Mouse (Mus musculus): ENCODE measurements at regions not wholly inside any gene's neighbourhood (a gene's known extent, or its start where the extent isn't known, plus 50 kb on each side); places are given as distances from the start of the nearest gene placed in this dataset.

DNA sequence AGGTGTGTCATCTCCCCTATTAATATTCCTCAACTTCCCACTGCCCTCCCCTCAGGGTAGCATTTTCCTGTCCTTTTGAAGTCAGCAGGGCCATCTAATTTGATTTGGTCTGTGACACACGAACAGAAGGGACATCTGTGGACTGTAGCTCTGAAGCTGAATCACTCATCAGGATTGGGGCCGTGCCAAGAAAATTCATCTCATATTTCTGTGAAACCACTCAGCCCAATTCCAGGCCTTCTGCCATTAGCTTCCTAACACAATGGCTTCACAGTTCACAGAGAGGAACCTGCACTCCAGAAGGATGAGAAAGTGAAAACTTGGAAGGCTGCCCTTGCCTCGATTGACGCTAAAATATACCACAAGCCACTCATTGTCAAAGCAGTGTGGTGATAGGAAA lies 86.1 kb downstream of the Abhd5 start:
- no peak for DNase-seq (ENCODE audit: extremely low read depth, low read depth, low spot score)

DNA sequence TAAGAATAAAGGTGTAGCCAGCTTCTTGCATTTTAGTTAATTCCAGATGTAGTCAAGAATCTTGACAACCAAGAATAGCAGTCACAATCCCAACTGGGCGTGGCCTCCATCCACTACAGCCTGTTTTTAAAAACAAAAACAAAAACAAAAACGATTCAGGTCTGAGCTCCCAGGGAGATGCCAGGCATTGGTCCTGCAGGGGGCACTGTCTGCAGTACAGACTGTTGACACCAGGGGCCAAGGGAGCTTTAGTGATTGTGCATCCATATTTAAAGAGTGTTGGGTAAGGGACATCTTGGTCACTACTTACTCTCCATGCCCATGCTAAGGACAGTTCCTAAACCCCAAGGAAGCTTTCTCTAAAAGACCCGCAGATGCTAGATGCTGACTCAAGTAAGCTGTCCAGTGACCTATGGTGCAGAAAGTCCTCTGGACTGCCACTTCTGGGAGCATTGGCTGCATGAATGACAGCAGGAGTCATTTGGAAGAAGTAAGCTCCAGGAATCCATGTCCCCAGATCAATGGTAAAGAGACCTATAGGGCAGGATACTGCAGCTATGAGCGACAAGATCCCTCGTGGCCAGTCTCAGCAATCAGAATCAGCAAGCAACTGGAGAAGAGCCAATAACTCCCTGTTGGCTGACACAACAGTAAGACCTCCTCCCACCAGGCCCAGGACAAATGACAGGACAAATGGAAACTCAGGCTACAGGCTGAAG lies 95.1 kb downstream of the Abhd5 start:
- DNase-seq (ENCODE audit: extremely low read depth, low read depth, low spot score) = no peak

DNA sequence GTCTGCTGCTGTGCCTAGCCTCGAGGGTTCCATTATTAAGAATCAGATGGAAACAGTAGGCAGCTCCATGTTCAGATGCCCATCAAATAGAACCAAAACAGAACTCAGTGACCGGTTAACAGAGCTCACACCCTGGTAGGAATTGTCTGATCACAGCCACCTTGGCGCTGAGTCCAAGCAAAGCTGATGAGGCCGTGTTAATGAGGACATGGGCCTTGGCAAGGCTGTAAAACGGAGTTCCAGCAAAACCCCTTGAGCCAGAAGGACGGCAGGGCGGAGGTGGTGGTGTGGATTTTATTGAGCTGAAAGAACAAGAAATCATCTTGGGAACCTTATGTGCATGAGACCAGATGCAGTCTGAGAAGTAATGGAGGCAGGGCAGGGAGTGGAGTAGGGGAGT lies 96.2 kb downstream of the Abhd5 start:
- DNase-seq (ENCODE audit: extremely low read depth, low read depth, low spot score) = no peak

DNA sequence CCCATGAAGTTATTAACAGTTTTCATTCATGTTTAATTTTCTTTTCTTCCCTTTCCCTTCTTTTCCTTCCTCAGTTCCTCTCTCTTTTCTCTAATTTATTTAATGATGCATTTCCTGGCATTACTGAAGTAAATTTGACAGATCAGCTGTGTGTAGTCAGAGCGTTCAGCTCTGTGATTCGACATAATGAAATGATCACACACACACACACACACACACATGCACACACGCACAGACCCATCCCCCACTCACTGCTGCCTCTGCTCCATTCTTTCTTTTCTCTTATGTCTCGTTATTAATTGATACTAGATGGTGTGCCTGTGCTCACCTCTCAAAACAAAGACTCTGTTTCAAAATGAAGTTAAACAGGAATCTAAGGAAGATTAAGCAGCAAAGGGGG lies 96.9 kb downstream of the Abhd5 start:
- DNase-seq (ENCODE audit: extremely low read depth, low read depth, low spot score) = no peak

DNA sequence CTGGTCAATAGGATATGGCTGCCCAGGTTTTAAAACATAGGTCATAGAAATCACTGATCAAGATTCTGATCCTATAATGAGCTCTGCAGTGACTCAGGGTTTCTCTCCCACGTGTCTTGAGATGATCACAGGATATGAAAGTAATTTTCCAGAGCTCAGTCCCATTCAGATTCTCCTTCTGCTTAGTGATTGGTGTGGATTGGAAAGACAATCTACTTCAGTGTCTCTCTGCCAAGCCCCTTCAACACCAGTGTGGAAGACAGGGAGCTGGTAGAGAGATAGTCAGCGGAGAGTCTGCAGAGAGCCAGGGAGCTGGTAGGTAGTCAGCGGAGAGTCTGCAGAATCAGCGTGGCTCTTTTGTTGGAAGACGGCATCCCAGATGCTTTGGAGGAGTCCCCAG lies 99.1 kb downstream of the Abhd5 start:
- no peak for DNase-seq (ENCODE audit: extremely low read depth, low read depth, low spot score)

DNA sequence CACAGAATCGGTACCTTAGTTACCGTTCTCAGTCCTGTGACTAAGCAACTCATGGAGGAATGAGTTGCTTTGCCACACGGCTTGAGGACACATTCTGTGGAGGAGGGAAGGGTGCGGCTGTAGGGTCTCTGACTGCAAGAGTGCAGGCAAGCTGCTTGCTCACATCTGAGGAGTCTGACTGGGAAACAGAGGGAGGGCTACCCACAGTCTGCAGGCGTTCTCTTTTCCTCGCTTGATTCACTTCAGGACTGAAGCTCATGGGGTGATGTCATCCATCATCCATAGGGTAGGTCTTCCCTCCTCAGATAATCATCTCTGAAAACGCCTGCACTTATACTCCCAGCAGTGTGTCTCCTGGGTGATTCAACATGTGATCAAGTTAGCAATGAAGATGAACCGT lies 103.9 kb downstream of the Abhd5 start:
- no peak for DNase-seq (ENCODE audit: extremely low read depth, low read depth, low spot score)

DNA sequence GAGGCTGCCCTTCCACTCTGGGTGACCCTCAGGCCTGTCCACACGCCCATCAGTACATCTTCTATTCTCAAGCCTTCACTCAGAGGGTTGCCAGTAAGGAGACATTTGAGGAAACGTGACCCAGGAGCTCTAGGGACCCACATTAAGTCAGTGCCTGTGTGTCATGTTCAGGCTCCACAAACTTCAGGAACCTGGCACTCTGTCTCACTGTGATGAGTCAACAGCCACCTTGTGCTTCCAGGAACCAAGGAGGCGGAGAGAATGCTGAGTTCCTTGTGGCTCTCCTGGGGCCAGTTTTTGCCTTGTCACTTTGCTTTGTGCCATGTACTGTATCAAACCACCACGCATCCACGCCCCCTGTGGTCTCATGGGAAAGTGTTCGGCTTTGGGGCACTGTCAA lies 104.4 kb downstream of the Abhd5 start:
- DNase-seq (ENCODE audit: extremely low read depth, low read depth, low spot score) = no peak

DNA sequence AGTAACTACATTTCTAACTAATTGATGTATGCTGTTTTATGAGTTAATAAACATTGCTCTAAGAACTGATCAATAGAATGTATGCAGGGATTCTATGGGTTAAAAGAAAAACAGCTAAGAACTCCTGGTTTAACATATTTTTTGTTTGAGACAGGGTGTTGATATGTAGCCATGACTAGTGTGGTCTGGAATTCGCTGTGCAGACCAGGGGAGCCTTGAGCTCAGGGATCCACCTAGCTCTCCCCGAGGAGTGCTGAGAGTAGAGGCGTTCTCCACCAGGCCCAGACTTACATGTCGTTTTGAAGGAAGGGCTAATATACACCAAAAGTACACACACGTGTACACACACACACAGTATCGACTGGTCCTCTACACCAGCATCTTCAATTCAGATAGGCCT lies 108.1 kb downstream of the Abhd5 start:
- DNase-seq (ENCODE audit: extremely low read depth, low read depth, low spot score) = no peak

DNA sequence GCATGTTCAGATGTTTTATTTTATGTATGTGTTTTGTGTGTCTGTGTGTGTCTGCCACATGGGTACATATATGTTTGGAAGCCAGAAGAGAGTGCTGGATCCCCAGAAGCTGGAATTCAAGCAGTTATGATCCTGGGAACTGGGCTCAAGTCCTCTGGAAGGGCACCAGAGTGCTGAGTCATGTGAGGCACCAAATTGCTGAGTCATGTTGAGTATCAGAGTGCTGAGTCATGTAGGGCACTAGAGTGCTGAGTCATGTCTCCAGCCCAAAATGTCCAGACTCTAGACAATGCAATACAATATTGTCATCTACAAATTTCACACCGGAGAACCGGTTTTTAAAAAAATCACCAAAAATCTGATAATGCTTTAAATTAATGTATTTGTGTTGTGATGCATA lies 120.1 kb downstream of the Abhd5 start:
- DNase-seq (ENCODE audit: extremely low read depth, low read depth, low spot score) = no peak

DNA sequence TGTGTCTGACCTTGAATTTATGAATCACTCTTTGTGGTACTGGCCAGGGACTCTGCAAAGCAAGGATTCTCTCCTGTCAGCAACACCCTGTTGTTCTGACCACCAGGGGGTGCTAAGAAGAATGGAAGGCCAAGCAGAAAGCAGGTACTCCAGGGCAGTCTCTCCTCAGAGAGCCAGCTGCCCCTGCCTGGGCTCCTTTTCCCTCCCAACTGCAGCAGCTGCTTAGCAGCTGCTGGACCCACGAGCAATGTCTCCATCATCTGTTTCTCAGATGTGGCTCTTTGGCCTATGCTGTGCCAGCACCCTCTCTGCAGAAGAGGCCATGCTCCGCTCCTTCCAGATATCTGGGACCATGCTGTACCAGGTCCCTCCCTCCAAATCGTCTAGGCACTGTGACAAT lies 124.9 kb downstream of the Abhd5 start:
- DNase-seq (ENCODE audit: extremely low read depth, low read depth, low spot score) = no peak

DNA sequence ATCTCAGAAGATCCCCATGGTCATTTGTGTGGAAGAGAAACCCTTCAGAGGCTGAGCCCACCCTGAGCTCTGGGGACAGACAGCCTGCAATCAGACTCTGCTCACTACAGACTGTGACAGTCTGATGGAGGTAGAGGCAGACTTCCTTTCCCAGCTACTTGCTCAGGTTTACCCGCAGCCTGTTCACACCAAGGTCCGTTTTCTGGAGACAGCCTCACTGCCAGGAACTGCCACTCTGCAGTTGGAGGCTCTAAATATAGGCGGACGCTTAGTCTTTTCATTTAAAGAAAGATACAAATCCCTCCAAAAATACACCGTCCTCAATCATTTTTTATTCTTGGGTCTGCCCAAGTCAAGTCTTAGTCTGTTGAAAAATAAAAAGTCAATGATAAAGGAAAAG lies 135.6 kb downstream of the Abhd5 start:
- no peak for DNase-seq (ENCODE audit: extremely low read depth, low read depth, low spot score)

DNA sequence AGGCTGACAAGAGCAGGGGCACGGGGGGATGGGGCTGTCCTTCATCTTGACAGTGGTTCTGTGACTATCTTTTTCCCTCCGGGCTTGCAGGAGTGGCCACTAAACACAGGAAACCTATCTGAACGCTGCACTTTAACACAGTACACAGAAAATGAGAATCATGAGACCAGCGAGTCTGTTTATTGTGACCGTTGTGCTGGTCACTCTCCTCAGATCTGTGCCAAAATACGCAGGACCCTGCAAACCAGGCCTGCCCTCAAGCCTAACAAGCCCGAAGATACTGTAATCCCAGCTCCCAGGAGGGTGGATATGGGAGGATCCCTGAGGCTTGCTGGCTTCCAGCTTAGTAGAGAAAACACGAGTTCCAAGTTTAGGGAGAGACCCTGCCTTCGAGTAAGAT lies 143.3 kb downstream of the Abhd5 start:
- DNase-seq (ENCODE audit: extremely low read depth, low read depth, low spot score) = no peak

DNA sequence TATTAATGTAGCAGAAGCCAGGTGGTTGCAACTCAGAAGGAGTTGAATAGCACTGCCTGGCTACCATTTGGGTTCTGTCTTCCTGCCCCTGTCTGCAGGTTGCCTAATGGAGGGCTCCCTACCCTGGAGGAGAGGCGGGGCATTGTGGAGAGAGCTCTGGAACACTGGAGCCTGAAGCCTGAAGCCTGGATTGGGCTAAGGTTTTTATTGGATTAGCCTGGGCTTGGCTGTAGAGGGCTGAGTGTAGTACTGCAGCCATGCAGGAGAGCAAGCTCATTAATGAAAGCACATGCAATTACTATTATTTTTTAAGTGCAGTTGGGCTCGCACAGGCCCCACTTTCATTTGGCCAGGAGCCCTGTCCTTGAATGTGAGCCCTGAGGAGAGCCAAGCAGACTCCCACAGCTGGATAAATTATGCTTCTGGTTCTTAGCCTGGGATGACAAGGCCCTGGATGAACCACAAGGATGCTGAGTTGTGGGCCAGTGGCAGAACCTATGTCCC lies 145.1 kb downstream of the Abhd5 start:
- no peak for DNase-seq (ENCODE audit: extremely low read depth, low read depth, low spot score)

DNA sequence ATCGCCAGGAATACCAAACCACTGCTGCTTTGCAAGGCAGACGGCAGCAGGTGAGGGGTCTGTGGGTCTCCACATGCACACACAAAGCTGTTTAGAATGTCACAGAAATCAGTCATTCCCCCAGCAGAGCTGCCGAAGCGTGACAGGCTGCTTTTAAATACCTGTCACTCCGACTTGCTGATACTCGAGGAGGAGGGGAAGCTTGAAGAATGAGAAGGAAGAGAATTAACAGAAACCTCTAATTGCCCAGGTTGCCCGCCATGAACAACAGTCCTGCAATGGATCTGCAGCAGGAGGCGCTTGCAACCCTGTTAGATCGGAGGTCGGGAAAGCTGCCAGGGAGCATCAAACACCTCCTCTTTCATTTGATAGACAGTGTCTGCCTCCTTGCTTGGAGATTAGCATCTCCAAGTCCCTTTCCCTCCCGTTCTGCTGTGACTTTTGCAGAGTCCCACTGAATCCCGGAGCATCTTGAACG lies 150.5 kb downstream of the Abhd5 start:
- no peak for DNase-seq (ENCODE audit: extremely low read depth, low read depth, low spot score)

DNA sequence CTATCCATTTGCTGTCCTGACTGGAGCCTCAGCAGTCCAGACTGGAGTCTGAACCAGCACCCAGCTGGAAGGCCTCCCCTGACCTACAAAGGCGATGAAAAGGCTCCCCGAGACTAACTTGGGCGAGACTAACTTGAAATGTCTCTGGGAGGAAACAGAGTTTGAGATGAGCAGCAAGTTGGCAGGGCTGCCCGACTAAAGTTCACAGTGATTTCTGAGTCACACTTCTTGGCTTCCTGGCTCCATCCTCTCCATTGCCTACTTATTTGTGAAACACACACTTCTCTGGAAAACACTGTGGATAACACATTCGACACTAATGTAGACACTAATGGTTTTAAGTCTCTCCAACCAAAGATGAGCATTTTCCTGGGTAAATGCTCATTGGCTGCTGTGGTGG lies 170.2 kb downstream of the Abhd5 start:
- no peak for DNase-seq (ENCODE audit: extremely low read depth, low read depth, low spot score)

DNA sequence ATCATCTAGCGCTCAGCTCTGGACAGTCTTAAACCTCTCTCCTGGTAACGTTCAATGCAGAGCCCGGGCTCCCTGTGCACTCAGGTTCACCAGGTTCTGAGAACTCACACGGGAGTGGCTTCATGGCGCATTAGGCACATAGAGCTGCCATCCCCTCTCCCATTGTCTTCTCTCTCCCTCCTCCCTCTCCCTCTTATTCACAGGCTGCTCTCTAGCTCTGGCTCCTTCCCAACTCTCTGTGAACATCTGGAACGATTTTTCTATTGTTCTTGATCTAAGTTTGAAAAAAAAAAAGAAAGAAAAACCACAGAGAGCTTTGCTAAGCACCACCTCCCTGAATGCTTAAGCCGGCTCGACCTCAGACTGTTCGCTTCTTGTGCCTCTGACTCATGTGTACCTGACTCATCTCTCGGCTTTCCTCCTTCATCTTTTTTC lies 174.2 kb downstream of the Abhd5 start:
- DNase-seq (ENCODE audit: extremely low read depth, low read depth, low spot score) = no peak

DNA sequence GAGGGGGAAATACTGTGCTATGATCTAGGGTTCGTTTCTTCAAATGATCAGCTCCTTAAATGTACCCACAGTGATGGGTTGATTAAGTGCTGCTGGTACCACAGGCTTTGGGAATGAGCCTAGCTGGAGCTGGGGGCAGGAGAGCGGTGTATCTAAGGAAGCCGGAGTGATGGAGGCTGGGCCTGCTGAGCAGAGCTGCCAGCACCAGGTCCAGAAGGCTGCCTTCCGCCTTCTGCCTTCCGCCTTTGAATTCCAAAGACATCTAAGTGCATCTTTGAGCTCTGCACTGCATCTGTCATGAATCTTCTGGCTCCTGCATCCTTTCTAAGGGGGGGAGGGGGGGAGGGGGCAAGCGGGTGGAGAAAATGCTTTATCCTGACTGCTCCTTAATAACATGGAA lies 176.9 kb downstream of the Abhd5 start:
- no peak for DNase-seq (ENCODE audit: extremely low read depth, low read depth, low spot score)

DNA sequence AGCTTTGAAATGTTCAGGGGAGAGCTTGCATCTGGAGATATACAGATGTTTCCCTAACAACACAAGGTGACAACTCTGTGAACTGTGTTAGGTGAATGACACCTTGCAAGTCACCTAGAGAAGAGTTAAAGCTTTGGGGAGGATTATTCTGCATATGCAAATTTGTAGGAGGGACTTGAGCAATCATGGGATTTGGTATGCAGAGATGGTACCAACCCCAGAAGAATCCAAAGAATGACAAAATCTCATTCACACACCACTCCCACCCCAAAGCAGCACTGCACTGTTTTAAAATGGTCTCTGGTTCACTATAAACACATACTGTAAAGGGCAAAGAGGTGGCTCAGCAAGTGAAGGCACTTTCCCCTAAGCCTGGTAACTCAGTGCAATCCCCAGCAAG lies 178.3 kb downstream of the Abhd5 start:
- no peak for DNase-seq (ENCODE audit: extremely low read depth, low read depth, low spot score)

DNA sequence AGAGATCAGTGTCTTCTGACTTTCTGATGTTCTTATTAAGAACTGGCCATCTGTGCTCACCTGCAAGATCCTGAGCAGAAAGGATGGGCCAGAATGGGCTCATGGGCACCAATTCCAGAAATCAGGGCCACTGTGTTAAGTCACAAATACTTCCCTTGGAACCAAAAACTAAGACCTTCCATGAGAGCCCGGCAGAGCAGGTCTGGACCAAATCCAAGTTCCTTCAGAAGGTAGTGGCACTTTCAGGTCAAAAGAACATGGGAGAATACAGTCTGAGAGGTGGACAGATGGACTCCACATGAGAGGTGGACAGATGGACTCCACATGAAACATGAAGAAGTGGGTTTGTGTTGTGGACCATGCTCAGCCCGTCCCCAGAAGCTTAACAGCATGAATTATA lies 180.4 kb downstream of the Abhd5 start:
- DNase-seq (ENCODE audit: extremely low read depth, low read depth, low spot score) = no peak

DNA sequence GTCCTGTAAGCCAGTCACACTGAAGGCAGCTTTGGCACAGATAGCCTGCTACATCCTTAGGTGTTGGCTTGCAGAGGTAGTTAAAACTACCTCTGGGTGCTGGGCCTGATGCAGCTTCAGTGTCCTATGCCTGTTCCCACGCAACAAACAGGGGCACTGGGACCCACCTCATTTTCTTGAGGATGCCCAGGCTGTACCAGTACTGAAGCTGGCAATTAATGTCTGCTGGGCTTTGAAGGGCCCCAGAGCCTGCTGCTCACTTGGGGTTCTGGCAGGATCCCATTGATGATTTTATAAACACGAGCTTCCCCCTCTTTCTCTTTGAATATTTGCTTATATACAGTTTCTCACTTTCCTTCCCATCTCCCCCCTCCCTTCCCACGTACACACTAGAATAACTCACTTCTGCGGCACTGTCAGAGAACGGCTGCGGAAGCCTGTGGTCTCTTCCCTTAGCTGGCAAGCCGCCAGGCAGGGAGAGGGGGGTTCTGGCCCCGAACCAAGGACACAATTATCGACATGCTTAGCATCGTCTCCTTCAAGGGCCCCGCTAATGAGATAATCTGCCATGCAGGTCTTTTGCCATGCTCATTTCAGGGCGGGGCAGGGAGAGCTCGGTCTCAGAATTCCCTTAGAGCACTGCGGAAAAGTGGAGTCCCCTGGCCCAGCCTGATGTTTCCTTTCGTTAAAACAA lies 182.9 kb downstream of the Abhd5 start:
- no peak for DNase-seq (ENCODE audit: extremely low read depth, low read depth, low spot score)

DNA sequence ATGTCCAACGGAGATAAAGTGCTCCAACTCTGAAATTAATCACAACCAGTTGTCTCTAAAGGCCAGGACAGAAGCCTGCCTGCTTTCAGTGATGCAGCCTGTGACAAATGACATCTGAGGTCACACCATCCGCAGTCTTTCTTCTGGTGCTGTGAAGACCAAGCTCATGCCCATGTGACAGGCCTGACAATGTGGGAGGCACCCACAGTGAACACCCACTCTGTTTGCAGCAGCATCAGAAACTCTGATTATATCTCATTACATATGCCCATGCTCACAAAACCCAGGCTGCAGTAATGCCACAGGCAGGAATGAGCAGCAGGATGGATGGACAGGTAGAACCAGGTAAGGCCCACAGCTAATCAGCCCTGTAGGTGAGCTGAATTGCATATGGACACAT lies 183.6 kb downstream of the Abhd5 start:
- no peak for DNase-seq (ENCODE audit: extremely low read depth, low read depth, low spot score)

DNA sequence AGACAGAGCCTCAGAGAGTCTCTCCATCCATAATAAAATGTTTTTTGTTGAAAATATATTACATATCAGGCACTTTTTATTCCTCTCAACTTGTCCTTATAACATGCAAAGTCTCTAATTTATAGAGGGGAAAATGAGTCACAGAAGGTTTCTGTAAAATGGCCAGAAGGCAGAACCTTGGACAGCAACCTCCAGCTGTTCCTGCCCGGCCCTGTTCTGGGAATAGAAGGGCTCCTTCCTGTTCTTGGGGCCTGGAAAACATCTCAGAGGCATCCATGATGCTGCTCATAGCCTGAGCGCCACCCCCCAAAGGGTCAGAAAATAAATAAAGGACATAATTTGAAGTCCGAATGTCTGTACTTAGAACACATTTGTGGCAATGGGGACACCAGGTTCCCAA lies 188.7 kb downstream of the Abhd5 start:
- DNase-seq (ENCODE audit: extremely low read depth, low read depth, low spot score) = no peak

DNA sequence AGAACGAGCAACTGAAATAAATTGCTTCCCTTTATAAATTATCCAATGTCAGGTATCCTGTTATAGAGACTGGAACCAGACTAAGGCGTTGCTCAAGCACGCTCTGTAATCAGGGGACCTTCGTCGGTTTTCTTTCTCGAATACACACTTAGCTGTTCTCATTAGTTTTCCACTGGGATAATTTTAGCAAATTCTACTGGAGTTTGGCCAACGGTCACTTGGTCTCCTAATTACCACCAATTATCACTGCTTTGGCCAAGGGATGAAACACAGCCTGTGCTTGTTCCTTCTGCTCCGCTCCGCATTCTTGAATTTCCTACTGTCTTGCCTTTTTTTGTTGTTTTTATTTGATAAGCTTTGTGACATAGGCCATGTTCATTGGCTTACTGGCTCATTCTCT lies 191.1 kb upstream of the Topaz1 start:
- no peak for DNase-seq (ENCODE audit: extremely low read depth, low read depth, low spot score)

All from fat pad, adult 2 months (tissue).